Mouse (Mus musculus): ENCODE measurements at regions not wholly inside any gene's neighbourhood (a gene's known extent, or its start where the extent isn't known, plus 50 kb on each side); places are given as distances from the start of the nearest gene placed in this dataset.

DNA sequence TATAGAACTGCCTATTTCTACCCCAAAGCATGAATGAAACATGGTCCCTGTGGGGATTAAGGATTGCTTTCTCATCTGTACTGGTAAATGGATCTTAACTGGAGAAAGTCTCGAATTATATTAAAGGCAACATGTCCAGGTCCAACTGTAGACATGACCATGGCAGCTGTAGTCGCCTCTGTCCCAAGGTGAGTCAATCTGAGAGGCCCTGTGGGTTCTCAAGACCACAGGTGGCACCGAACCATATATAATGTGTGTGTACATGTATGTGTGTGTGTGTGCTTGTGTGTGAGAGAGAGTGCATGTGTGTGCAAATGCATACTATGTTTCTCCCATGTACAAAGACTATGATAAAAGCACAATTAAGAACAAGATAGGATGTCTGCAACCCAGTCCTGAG lies 105.9 kb upstream of the Kcnj15 start:
- TF ChIP-seq POLR2A (IDR thresholded peaks at IDR 0.05; ENCODE audit: borderline replicate concordance, insufficient read depth, low read length) (no peak), CTCF (IDR thresholded peaks at IDR 0.05; ENCODE audit: borderline replicate concordance, insufficient read depth, low read depth, low read length) (no peak)

Data from cerebellum, adult 2 months (tissue).